Mouse (Mus musculus): ENCODE results near the gene Olfr155. TPM values are rescaled to one million over a fixed set of nuclear protein-coding genes. Genes with fewer than 3 reads are reported as not detected.

The Olfr155 gene
- total RNA-seq, 2 experiments from 2014 or later, result not detected

DNA sequence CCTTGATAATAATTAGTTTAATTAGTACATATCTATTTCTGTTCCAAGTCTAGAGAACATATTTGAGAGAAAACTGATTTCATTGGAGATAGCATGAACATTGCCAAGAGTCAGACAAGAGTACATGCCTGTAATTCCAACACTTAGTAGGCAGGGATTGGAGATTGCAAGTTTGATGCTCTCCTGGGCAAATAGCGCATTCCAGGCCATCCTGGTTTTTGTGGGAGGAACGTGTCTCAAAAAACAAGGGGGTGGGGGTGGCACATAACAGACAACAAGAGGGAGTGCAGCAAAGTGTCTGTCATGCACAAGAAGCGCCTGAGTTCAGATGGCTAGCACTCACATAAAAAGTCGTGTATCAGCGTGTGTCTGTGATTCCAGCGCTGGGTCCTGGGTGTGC is 28.2 kb downstream of the Olfr155 start:
- intact Hi-C loops (cut with DNase I), result no loop called here
- no peak for DNase-seq (ENCODE audit: low spot score in 2 of 2)

DNA sequence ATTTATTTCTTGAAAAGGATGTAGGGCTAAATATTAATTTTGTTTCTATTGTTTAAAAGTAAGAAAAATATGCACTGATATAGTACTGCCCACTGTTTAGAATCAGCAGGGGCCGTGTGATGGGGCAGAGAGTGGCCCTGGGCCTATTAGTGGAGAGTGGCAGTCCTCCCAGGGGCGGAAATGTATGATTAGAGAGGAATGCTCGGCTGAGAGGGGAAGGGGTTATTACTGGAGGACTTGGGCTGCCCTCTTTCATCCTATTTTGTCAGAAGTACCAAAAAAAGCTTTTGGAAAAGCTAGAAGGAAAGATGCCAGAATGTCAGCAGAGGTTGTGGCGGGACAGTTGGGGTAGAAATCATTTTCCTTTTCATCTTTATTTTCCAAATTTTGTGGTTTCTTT is 32.8 kb downstream of the Olfr155 start:
- no peak for DNase-seq (ENCODE audit: low spot score in 2 of 2)
- intact Hi-C loops (cut with DNase I), result no loop called here

DNA sequence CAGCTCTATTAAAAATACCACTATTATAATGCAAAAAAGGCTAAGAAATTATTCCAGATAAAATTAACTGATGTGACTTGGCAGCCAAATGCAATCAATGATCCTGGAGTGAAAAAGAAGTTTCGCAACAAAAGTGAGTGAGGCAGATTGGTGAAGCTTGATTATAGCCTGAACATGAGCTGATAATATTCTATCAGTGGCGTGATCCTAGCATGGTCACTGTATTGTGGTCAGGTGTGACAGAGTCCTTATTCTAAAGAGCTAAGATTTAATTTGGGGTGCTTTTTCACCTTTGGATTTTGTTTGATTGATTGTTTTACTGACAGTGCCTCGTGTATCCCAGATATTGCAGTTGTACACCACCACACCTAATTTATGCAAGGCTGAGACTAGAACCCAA is 39.9 kb downstream of the Olfr155 start:
- intact Hi-C loops (cut with DNase I), result no loop called here
- DNase-seq (ENCODE audit: low spot score in 2 of 2), result no peak

DNA sequence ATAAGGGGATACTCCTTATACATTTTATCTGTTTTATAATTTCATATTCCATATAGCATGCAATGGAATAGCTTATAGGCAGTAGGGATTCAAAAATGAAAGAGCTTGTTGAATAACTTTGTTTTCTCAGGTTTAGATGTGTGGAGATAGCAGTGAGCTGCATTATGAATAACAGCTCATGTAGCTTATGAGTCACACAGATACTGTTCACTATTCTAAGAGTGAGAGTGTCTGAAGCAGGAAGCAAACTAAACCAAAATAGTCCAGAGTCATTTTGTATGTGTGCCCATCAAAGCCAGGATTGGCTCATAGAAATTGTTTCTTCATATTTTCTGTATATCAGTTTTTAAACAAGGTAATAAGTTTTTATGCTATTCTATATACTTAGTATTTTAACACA is 45.8 kb downstream of the Olfr155 start:
- intact Hi-C loops (cut with DNase I), result no loop called here

DNA sequence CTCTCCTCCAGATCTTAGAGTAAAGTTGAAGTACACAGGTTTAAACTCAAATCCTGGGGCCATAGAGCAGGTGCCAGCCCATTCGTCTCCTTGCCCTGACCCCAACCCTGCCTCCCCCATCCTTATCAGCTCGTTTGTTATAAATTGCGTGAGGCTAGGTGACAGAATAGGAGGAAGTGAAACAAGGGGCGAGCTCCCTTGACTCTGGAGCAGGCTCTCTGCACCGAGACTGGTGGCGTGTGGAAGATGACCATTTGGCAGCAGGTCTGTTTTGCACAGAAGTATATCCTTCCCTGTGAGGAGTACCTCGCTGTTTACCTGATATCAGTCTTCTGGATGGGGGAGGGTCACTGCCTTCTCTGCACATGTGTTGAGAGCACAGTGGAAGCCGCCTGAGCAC is 47.8 kb downstream of the Olfr155 start:
- no peak for DNase-seq (ENCODE audit: low spot score in 2 of 2)
- intact Hi-C loops (cut with DNase I), result no loop called here

More for the DNA sequence above, 45.8 kb downstream of the Olfr155 start:
- DNase-seq (ENCODE audit: low spot score in 2 of 2), result peak in 1 of 2 experiments; percentile 52

DNA sequence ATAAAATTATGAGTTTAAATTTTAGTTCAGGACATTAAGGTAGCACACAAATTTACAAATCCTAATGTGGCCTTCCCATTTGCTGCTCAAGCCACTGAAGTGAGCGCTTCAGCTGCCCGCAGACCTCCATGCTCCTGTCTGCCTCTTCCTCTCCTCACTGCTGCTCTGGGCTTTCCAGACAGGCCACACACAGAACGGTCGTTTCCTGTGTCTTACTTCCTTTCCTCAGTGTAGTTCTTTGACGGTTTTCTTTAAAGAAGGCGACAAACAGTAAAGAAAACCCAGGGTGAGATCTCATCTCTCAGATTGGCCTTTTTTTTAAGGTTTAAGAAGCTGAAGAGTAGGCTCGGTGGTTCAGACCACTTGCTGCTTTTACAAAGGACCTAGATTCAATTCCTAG is 52.3 kb downstream of the Olfr155 start:
- intact Hi-C loops (cut with DNase I), result no loop called here

DNA sequence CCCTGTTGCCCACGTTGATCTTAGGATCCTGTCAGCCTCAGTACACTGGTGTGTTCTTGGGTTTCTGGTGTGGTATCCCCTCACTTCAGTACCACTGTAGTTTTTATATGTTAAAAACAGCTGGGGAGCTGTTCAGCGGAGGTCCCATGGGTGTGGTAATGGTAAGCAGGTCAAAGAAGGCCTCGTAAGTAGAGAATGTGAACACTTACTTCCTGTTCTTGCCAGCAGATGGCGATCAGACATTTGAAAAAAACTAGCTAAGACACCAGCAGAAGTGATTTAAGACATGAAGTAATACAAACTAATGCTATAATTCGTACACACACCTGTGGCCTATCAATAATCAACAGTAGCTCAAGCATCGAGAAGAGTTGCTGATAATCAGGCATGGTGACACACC is 55.1 kb downstream of the Olfr155 start:
- peak; percentile 60 to 77 for DNase-seq (ENCODE audit: low spot score in 2 of 2)
- intact Hi-C loops (cut with DNase I), result loop anchor here (5.0 kb wide), 1 partner anchor 76 kb away; the partner anchor contains the start of gene Ccin

More for the DNA sequence above, 52.3 kb downstream of the Olfr155 start:
- DNase-seq (ENCODE audit: low spot score in 2 of 2), result no peak

Other genes with a start within 250 kb of the Olfr155 start
- gene Npr2, start 219.6 kb upstream of the Olfr155 start, total RNA-seq (2021), result 10 to 100 TPM; 49.0 to 50.1 TPM
- gene Spag8, start 198.0 kb upstream of the Olfr155 start, total RNA-seq (2021), result 1 to 10 TPM in 1 of 2 experiments, under 1 TPM in 1; 0.73 to 1.2 TPM
- gene Hint2, start 195.1 kb upstream of the Olfr155 start, total RNA-seq (2021), result 10 to 100 TPM; 33.7 to 35.7 TPM
- gene Tmem8b, start 182.6 kb upstream of the Olfr155 start, total RNA-seq (2021), result 10 to 100 TPM; 61.9 to 68.3 TPM
- gene Fam221b, start 182.4 kb upstream of the Olfr155 start, total RNA-seq (2021), result 1 to 10 TPM; 1.3 to 1.4 TPM
- gene Olfr70, start 150.8 kb upstream of the Olfr155 start, total RNA-seq (2021), result not detected
- gene Olfr71, start 141.3 kb upstream of the Olfr155 start, total RNA-seq (2021), result not detected
- 1 to 10 TPM; 1.2 to 1.4 TPM for gene Hrct1, start 124.4 kb upstream of the Olfr155 start, total RNA-seq (2021)
- gene Spaar, start 121.5 kb upstream of the Olfr155 start, total RNA-seq (2021), result under 1 TPM; 0.73 to 0.87 TPM
- gene Olfr159, start 80.6 kb upstream of the Olfr155 start, total RNA-seq (2021), result not detected
- not detected for gene Olfr156, start 27.7 kb upstream of the Olfr155 start, total RNA-seq (2021)
- not detected for gene Olfr157, start 11.4 kb upstream of the Olfr155 start, total RNA-seq (2021)
- 1 to 10 TPM; 6.0 to 7.1 TPM for gene Reck, start 24.0 kb downstream of the Olfr155 start, total RNA-seq (2021)
- gene Glipr2, start 105.8 kb downstream of the Olfr155 start, total RNA-seq (2021), result 1 to 10 TPM; 2.7 to 2.9 TPM
- gene Ccin, start 131.9 kb downstream of the Olfr155 start, total RNA-seq (2021), result not detected
- gene Clta, start 152.9 kb downstream of the Olfr155 start, total RNA-seq (2021), result 100 to 1,000 TPM; 280 to 281 TPM
- 10 to 100 TPM; 42.9 to 49.7 TPM for gene Gne, start 232.6 kb downstream of the Olfr155 start, total RNA-seq (2021)

All from left cerebral cortex, postnatal 25 days (tissue).